Mouse (Mus musculus): Measurements from ENCODE around the gene Stoml3. TPM values are rescaled to one million over a fixed set of nuclear protein-coding genes. Genes with fewer than 3 reads are reported as not detected.

Stoml3 gene
- polyA plus RNA-seq, 1 experiment from 2014 or later: not detected

DNA sequence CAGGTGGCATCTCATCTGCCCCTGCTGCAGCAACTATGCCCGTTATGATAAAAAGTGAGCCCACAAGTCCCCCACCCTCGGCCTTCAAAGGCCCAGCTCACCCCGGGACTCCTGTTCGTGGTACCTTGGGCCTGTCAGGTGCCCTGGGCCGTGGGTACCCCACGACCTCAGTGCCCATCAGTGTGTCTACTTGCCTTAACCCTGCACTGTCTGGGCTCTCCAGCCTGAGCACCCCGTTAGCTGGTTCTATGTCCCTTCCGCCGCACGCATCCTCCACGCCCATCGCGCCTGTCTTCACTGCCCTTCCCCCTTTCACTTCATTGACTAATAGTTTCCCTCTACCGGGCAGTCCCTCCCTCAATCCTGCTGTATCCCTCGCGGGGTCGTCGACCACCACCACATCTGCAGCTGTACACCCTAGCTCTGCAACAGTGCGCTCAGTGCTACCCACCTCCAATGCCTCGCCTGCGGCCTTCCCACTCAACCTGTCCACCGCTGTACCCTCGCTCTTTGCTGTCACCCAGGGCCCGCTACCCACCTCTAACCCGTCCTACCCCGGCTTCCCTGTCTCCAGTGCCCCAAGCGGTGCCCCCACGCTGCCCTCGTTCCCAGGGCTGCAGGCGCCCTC lies 9.9 kb upstream of the Stoml3 start:
- DNase-seq (ENCODE audit: low spot score): no peak

GRCm38 (mm10) chr3:53483414-53484059 lies 4.9 kb upstream of the Stoml3 start:
- DNase-seq (ENCODE audit: low spot score): no peak

- no peak for DNase-seq (ENCODE audit: low spot score)
Observed at GRCm38 (mm10) chr3:53486561-53486960, 1.9 kb upstream of the Stoml3 start.

DNA sequence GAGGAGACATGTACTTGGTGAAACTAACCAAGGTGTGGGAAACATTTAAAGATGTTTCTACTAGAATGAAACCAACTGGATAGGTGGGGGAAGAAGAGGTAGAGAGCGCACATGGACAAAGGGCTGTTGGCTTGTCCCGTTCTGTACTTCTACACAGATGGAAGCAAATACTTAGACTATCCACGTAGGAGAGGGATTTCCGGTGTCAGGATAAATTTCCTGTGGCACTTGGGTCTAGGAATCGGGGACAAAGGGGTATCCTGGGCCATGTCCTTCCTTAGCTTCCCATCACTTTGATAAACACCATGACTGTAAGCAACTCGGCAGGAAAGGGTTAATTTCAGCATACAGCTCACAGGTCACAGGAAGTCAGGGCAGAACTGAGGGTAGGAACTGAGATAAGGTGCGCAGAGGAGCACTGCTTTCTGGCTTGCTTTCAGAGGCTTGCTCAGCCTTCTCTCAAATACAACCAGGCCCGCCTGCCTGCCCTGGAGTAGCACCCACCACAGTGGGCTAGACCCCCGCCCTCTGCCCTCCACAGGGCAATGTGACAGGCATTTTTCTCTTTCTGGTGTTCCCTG lies 1.4 kb upstream of the Stoml3 start:
- DNase-seq (ENCODE audit: low spot score): peak; percentile 8

- no peak for DNase-seq (ENCODE audit: low spot score)
Observed at GRCm38 (mm10) chr3:53498351-53498905, 10.0 kb downstream of the Stoml3 start.

- no peak for DNase-seq (ENCODE audit: low spot score)
Observed at GRCm38 (mm10) chr3:53502428-53502827, 14.0 kb downstream of the Stoml3 start.

DNA sequence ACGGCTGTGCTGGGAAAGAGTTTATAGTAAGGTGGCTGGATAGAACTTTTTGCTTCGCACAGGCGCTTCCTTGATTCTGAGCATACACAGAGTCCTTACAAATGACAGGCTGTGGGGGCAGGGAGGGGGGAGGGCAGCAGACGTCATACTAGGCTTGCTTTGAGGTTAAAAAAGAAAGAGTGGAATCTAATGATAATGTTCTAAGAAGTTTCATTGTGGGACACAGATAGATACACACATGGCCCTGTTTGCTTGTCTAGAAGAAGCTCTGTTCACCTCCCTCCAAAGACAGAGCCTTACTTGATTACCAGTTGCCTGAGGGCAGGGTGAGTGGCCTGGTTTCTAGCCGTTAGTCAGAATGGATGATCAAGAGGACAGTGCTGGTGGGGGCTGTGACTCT lies 24.6 kb downstream of the Stoml3 start:
- DNase-seq (ENCODE audit: low spot score): no peak

DNA sequence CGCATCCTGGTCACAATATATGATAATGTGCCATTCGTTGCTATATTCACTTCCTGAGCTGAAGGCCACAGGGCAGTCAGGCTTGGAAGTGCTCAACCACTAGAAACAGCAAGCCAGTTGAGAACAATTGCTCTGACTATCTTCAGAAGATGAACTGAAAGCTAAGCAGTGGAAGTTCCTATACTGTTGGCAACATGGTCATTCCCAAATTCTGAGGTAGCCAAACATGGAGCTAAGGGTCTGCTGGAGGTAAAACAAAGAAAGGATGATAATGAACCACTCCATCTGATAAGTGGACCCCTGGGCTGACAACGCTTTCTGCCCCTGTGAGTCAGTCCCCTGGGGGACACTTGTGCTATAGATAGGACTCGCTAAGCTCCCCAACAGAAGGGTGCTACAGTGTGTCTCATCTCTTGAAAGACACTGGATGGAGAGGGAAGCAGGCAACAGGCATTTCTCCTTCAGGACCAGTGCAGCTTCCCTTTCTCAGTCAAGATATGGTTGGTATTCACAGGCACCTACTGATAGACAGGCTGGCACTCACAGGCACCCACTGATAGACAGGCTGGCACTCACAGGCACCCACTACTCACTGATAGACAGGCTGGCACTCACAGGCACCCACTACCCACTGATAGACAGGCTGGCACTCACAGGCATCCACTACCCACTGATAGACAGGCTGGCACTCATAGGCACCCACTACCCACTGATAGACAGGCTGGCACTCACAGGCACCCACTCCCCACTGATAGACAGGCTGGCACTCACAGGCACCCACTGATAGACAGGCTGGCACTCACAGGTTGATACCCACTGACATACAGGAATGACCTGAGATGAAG lies 26.0 kb downstream of the Stoml3 start:
- DNase-seq (ENCODE audit: low spot score): no peak

DNA sequence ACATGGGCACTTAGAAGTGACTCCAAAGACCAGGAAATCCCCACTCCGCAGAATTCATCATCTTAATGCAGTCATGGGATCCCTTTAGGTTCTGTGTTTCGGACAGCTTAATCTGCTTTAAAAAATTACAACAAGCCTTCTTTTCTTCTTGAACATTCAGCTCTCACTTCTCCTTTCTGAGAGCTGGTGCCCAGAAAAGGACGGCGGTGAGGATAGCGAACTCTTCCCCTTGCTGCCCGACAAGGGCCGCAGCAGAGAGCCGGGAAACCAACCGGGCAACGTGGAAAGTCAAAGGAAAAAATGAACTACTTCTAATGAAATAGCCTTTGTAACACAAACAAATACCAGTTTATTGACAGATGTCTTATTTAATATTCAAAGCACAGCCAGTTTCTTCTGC lies 34.3 kb downstream of the Stoml3 start:
- no peak for DNase-seq (ENCODE audit: low spot score)

DNA sequence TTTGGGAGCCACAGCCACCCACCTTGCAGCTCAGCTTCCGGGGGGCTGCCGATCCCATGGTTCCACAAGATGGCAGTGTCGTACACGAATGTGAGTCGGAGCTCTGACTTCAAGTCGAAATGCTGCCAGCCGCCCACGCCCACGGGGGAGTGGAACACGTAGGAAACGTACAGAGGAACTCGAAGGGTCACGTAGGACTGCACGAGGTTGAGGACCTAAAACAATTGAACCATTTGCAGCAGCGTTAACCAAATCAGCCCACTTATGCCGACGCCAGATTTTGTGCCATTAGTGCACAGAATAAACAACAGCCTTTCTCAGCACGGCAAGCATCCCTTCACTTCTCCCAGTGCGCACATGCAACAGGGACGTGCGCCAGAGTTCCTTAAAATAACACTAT lies 37.3 kb downstream of the Stoml3 start:
- DNase-seq (ENCODE audit: low spot score): peak; percentile 66

- no peak for DNase-seq (ENCODE audit: low spot score)
Observed at GRCm38 (mm10) chr3:53530305-53530704, 41.9 kb downstream of the Stoml3 start.

GRCm38 (mm10) chr3:53532091-53532490 lies 43.6 kb downstream of the Stoml3 start:
- DNase-seq (ENCODE audit: low spot score): no peak

GRCm38 (mm10) chr3:53552691-53553090 lies 64.2 kb downstream of the Stoml3 start:
- no peak for DNase-seq (ENCODE audit: low spot score)

DNA sequence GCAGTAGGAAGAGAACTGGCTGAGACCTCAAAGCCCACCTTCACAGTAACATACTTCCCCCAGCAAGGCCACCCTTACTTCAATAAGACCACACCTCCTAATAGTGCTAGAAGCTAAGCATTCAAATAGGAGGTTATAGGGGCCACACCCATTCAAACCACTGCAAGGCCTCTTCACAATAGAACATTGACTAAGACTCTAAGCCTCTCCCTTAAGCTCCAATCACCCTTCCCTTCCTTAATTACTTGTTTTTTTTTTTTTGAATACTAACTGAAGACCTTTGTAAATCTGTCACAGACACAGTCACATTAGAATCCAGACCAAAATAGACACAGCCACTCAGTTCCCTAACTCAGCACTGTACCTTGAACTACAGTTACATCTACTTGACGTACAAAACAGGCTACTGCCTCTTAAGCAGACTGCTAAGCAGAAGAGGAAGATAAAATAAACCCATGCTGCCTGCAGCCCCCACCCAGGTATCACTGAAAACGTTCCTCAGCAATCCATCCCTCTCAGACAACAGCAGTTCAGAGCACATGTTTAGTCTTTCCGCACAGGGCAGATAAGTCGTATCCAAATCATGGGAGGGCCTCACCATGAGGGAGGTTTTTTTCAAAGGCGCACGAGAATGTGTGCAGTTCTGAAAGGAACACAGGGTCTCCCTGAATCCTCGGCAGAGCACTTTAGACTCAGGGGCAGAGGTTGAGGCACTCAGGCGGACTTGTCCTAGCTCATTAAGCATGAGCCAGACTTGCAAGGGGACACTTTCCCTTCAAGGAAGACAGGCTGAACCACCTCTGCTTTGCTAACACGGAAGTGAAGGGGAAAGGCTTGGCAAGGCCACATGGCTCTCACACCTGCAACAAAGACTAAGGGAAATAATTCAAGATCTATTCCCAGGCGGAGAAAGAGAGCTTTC lies 66.8 kb downstream of the Stoml3 start:
- no peak for DNase-seq (ENCODE audit: low spot score)

GRCm38 (mm10) chr3:53557388-53558214 lies 69.1 kb downstream of the Stoml3 start:
- DNase-seq (ENCODE audit: low spot score): no peak
